Mouse (Mus musculus) MEL (cell line): Measurements from ENCODE around the gene Psmd11. TPM values are rescaled to one million over a fixed set of nuclear protein-coding genes. Genes with fewer than 3 reads are reported as not detected.
A peak's percentile ranks its signal among the peaks of the same experiment; 100 is the strongest.

Source experiments
- DNase-seq: peaks from one replicate; pipeline ENCODE4 v3.0.0; 2011; ENCODE audit warnings: low read depth, low spot score
- H3K27ac ChIP-seq: 2 replicates; pipeline ENCODE4 v1.5.1; 2012; ENCODE audit warnings: low read depth, mild to moderate bottlenecking, control low read depth, low read length, moderate library complexity; ENCODE audit not compliant: control insufficient read depth
- H3K27me3 ChIP-seq, 2 experiments: fragments of 150-350 bp in 1 of 2; sonication (generic) in 1 of 2; 2 replicates each; pipeline ENCODE4 v1.6.1; 2012; ENCODE audit warnings: low read length in 2 of 2, mild to moderate bottlenecking in 2 of 2, improper control_type of control experiment in 1 of 2, moderate library complexity in 1 of 2; ENCODE audit not compliant: insufficient read depth in 2 of 2, control insufficient read depth in 1 of 2
- H3K36me3 ChIP-seq, 2 experiments: 2 replicates each; pipeline ENCODE4 v1.6.1; 2012 to 2014; ENCODE audit warnings: low read length in 2 of 2, improper control_type of control experiment in 1 of 2, inconsistent platforms in 1 of 2, mild to moderate bottlenecking in 1 of 2; ENCODE audit not compliant: insufficient read depth in 2 of 2, control insufficient read depth in 1 of 2
- H3K4me1 ChIP-seq, 2 experiments: fragments of 150-350 bp in 1 of 2; sonication (generic) in 1 of 2; 2 replicates each; pipeline ENCODE4 v1.6.1; 2012; ENCODE audit warnings: low read length in 2 of 2, improper control_type of control experiment in 1 of 2, mild to moderate bottlenecking in 1 of 2; ENCODE audit not compliant: insufficient read depth in 2 of 2, control insufficient read depth in 1 of 2
- H3K4me3 ChIP-seq, 2 experiments: fragments of 150-350 bp in 1 of 2; sonication (generic) in 1 of 2; 2 replicates each; pipeline ENCODE4 v1.5.1; 2012; ENCODE audit warnings: low read depth in 2 of 2, low read length in 2 of 2, mild to moderate bottlenecking in 2 of 2, moderate library complexity in 2 of 2, control low read depth in 1 of 2, improper control_type of control experiment in 1 of 2; ENCODE audit not compliant: control insufficient read depth in 1 of 2, insufficient read depth in 1 of 2
- H3K79me2 ChIP-seq: 2 replicates; pipeline ENCODE4 v1.6.1; 2012; ENCODE audit warnings: mild to moderate bottlenecking, low read length, moderate library complexity; ENCODE audit not compliant: control insufficient read depth, poor library complexity, insufficient read depth
- H3K9ac ChIP-seq: 2 replicates; pipeline ENCODE4 v1.6.1; 2012; ENCODE audit warnings: low read depth, mild to moderate bottlenecking, control low read depth, low read length, moderate library complexity; ENCODE audit not compliant: control insufficient read depth, poor library complexity, severe bottlenecking
- H3K9me3 ChIP-seq: fragments of 150-350 bp; sonication (generic); replicated peaks from 2 replicates; pipeline ENCODE4 v1.6.1; 2012; ENCODE audit warnings: mild to moderate bottlenecking, low read length, improper control_type of control experiment, moderate library complexity; ENCODE audit not compliant: insufficient read depth
- BHLHE40 ChIP-seq: IDR thresholded peaks from 2 replicates; pipeline ENCODE4 v1.6.1; 2012; ENCODE audit warnings: low read depth, mild to moderate bottlenecking, inconsistent platforms, low read length, improper control_type of control experiment, borderline replicate concordance
- CHD1 ChIP-seq: IDR thresholded peaks from 2 replicates; pipeline ENCODE4 v1.6.1; 2012; ENCODE audit warnings: low read depth, mild to moderate bottlenecking, inconsistent platforms, low read length, improper control_type of control experiment
- CHD2 ChIP-seq: IDR thresholded peaks from 2 replicates; pipeline ENCODE4 v1.6.1; 2011; ENCODE audit warnings: low read length, improper control_type of control experiment
- E2F4 ChIP-seq: IDR thresholded peaks from 2 replicates; pipeline ENCODE4 v1.6.1; 2011; ENCODE audit warnings: low read depth, low read length, improper control_type of control experiment, borderline replicate concordance
- ELF1 ChIP-seq: IDR thresholded peaks from 2 replicates; pipeline ENCODE4 v1.6.1; 2014; ENCODE audit warnings: low read depth, mild to moderate bottlenecking, inconsistent platforms, low read length, improper control_type of control experiment, moderate library complexity
- EP300 ChIP-seq, 2 experiments: IDR thresholded peaks; 2 replicates each; pipeline ENCODE4 v1.6.1; 2011; ENCODE audit warnings: improper control_type of control experiment in 2 of 2, low read length in 2 of 2, low read depth in 1 of 2, mild to moderate bottlenecking in 1 of 2
- ETS1 ChIP-seq: IDR thresholded peaks from 2 replicates; pipeline ENCODE4 v1.6.1; 2012; ENCODE audit warnings: low read depth, mild to moderate bottlenecking, inconsistent platforms, low read length, improper control_type of control experiment, moderate library complexity
- GABPA ChIP-seq: IDR thresholded peaks from 2 replicates; pipeline ENCODE4 v1.6.1; 2012; ENCODE audit warnings: low read depth, mild to moderate bottlenecking, inconsistent platforms, low read length, improper control_type of control experiment, moderate library complexity
- GATA1 ChIP-seq: IDR thresholded peaks from 2 replicates; pipeline ENCODE4 v1.6.1; 2011; ENCODE audit warnings: low read depth, low read length, improper control_type of control experiment
- HCFC1 ChIP-seq: IDR thresholded peaks from 2 replicates; pipeline ENCODE4 v1.6.1; 2012; ENCODE audit warnings: low read depth, mild to moderate bottlenecking, inconsistent platforms, low read length, improper control_type of control experiment, moderate library complexity
- JUND ChIP-seq: IDR thresholded peaks from 2 replicates; pipeline ENCODE4 v1.6.1; 2011; ENCODE audit warnings: low read depth, mild to moderate bottlenecking, improper control_type of control experiment, low read length
- KAT2A ChIP-seq: conservative IDR thresholded peaks from 2 replicates; pipeline ENCODE4 v1.6.1; 2012; ENCODE audit warnings: low read depth, low read length, improper control_type of control experiment, inconsistent platforms
- MAFK ChIP-seq: IDR thresholded peaks from 2 replicates; pipeline ENCODE4 v1.6.1; 2011; ENCODE audit warnings: low read depth, mild to moderate bottlenecking, low read length, improper control_type of control experiment, borderline replicate concordance
- MAX ChIP-seq: IDR thresholded peaks from 2 replicates; pipeline ENCODE4 v1.6.1; 2011; ENCODE audit warnings: low read length, improper control_type of control experiment
- MAZ ChIP-seq: IDR thresholded peaks from 2 replicates; pipeline ENCODE4 v1.6.1; 2012; ENCODE audit warnings: low read depth, mild to moderate bottlenecking, inconsistent platforms, low read length, improper control_type of control experiment
- MEF2A ChIP-seq: IDR thresholded peaks from 2 replicates; pipeline ENCODE4 v1.6.1; 2014; ENCODE audit warnings: low read depth, mild to moderate bottlenecking, inconsistent platforms, low read length, improper control_type of control experiment; ENCODE audit not compliant: poor library complexity, insufficient replicate concordance, severe bottlenecking; ENCODE audit errors: extremely low read depth
- MXI1 ChIP-seq: IDR thresholded peaks from 2 replicates; pipeline ENCODE4 v1.6.1; 2011; ENCODE audit warnings: mild to moderate bottlenecking, low read depth, low read length, improper control_type of control experiment
- MYB ChIP-seq: IDR thresholded peaks from 2 replicates; pipeline ENCODE4 v1.6.1; 2011; ENCODE audit warnings: mild to moderate bottlenecking, low read depth, low read length, improper control_type of control experiment
- MYC ChIP-seq: IDR thresholded peaks from 2 replicates; pipeline ENCODE4 v1.6.1; 2011; ENCODE audit warnings: low read depth, mild to moderate bottlenecking, low read length, improper control_type of control experiment, moderate library complexity
- NELFE ChIP-seq: IDR thresholded peaks from 2 replicates; pipeline ENCODE4 v1.6.1; 2011; ENCODE audit warnings: low read depth, low read length, improper control_type of control experiment
- NRF1 ChIP-seq: IDR thresholded peaks from 2 replicates; pipeline ENCODE4 v1.6.1; 2014; ENCODE audit warnings: low read depth, mild to moderate bottlenecking, inconsistent platforms, low read length, improper control_type of control experiment, moderate library complexity; ENCODE audit not compliant: poor library complexity, insufficient read depth, severe bottlenecking
- POLR2A ChIP-seq, 2 experiments: IDR thresholded peaks; 2 replicates each; pipeline ENCODE4 v1.6.1; 2011 to 2012; ENCODE audit warnings: low read length in 2 of 2, mild to moderate bottlenecking in 2 of 2, control low read depth in 1 of 2, improper control_type of control experiment in 1 of 2, low read depth in 1 of 2, moderate library complexity in 1 of 2; ENCODE audit not compliant: control insufficient read depth in 1 of 2, insufficient read depth in 1 of 2, poor library complexity in 1 of 2
- POLR2AphosphoS2 ChIP-seq: IDR thresholded peaks from 2 replicates; pipeline ENCODE4 v1.6.1; 2011; ENCODE audit warnings: low read length, improper control_type of control experiment
- POLR2AphosphoS5 ChIP-seq: IDR thresholded peaks from 2 replicates; pipeline ENCODE4 v1.6.1; 2012; ENCODE audit warnings: low read depth, borderline replicate concordance, mild to moderate bottlenecking, inconsistent platforms, low read length, moderate library complexity, mixed read lengths
- RAD21 ChIP-seq: IDR thresholded peaks from 2 replicates; pipeline ENCODE4 v1.6.1; 2011; ENCODE audit warnings: mild to moderate bottlenecking, low read depth, low read length, improper control_type of control experiment
- RCOR1 ChIP-seq: IDR thresholded peaks from 2 replicates; pipeline ENCODE4 v1.6.1; 2012; ENCODE audit warnings: low read depth, mild to moderate bottlenecking, inconsistent platforms, low read length, improper control_type of control experiment
- SIN3A ChIP-seq: IDR thresholded peaks from 2 replicates; pipeline ENCODE4 v1.6.1; 2012; ENCODE audit warnings: low read length, improper control_type of control experiment, inconsistent platforms
- SMC3 ChIP-seq: IDR thresholded peaks from 2 replicates; pipeline ENCODE4 v1.6.1; 2011; ENCODE audit warnings: low read depth, low read length, improper control_type of control experiment
- TBP ChIP-seq: IDR thresholded peaks from 2 replicates; pipeline ENCODE4 v1.8.0; 2011; ENCODE audit warnings: low read depth, low read length, improper control_type of control experiment
- TCF12 ChIP-seq: IDR thresholded peaks from 2 replicates; pipeline ENCODE4 v1.6.1; 2014; ENCODE audit warnings: low read depth, mild to moderate bottlenecking, inconsistent platforms, low read length, improper control_type of control experiment, moderate library complexity
- USF1 ChIP-seq: IDR thresholded peaks from 2 replicates; pipeline ENCODE4 v1.6.1; 2014; ENCODE audit warnings: low read depth, mild to moderate bottlenecking, inconsistent platforms, low read length, improper control_type of control experiment, moderate library complexity
- USF2 ChIP-seq, 2 experiments: IDR thresholded peaks; 2 replicates each; pipeline ENCODE4 v1.6.1; 2011 to 2012; ENCODE audit warnings: improper control_type of control experiment in 2 of 2, low read length in 2 of 2, borderline replicate concordance in 1 of 2, inconsistent platforms in 1 of 2, low read depth in 1 of 2, mild to moderate bottlenecking in 1 of 2; ENCODE audit not compliant: insufficient read depth in 1 of 2
- ZC3H11A ChIP-seq: IDR thresholded peaks from 2 replicates; pipeline ENCODE4 v1.6.1; 2012; ENCODE audit warnings: low read depth, mild to moderate bottlenecking, inconsistent platforms, low read length, improper control_type of control experiment
- ZKSCAN1 ChIP-seq: IDR thresholded peaks from 2 replicates; pipeline ENCODE4 v1.6.1; 2012; ENCODE audit warnings: low read depth, mild to moderate bottlenecking, inconsistent platforms, low read length, improper control_type of control experiment, moderate library complexity
- ZMIZ1 ChIP-seq: IDR thresholded peaks from 2 replicates; pipeline ENCODE4 v1.6.1; 2012; ENCODE audit warnings: low read depth, mild to moderate bottlenecking, inconsistent platforms, low read length, improper control_type of control experiment, moderate library complexity
- ZNF384 ChIP-seq: IDR thresholded peaks from 2 replicates; pipeline ENCODE4 v1.6.1; 2012; ENCODE audit warnings: low read depth, mild to moderate bottlenecking, inconsistent platforms, low read length, improper control_type of control experiment
- polyA plus RNA-seq, 2 experiments: library from polyadenylated mRNA; stranded (reverse) in 1 of 2; unstranded in 1 of 2; fragments of >175 nt in 1 of 2; fragments of >200 nt in 1 of 2; gene quantifications; 2 replicates each; pipeline versions ENCODE4 v1.2.1 to v1.2.4; 2012; ENCODE audit warnings: low replicate concordance in 2 of 2, low read depth in 1 of 2; ENCODE audit not compliant: insufficient read length in 2 of 2, insufficient read depth in 1 of 2, missing spikeins in 1 of 2
- total RNA-seq: library from RNA; depleted of rRNA; stranded (reverse); fragments of 300-350 nt; gene quantifications from 2 replicates; pipeline ENCODE4 v1.2.3, GENCODE M21; 2012

The Psmd11 gene
- total and polyA plus RNA-seq, 3 experiments: 110 to 324 (median 184) TPM

DNA sequence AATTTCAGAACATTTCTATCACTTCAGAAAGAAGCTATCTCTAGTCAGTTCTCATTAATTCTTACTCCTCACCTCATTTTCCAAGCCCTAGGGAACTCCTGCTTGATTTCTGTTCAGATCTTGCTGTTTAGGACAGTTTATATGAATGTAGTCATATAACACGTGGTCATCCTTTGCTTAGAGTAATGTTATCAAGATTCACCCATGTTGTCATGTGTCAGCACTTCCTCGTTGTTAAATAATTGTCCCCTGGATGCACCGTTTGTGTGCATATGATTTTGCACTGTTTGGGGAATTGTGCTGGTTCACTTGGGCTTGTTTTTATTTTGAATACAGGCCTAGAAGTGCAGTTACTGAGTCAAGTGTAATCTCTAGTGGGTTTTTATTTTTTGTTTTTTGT lies 23.8 kb downstream of the Psmd11 start:
- H3K4me3 ChIP-seq: no peak overlapping the region
- H3K27me3 ChIP-seq: no peaks in the 10 kb centered on the region
- H3K9me3 ChIP-seq: no peaks in the 10 kb centered on the region
- peak; percentile 75 for DNase-seq
- peak; percentile 98 for TF ChIP-seq SIN3A
- no peak for TF ChIP-seq GABPA
- TF ChIP-seq POLR2A (IDR thresholded peaks at IDR 0.05; ENCODE audit: control insufficient read depth in 1 of 2, insufficient read depth in 1 of 2, low read depth in 1 of 2, low read length in 2 of 2, poor library complexity in 1 of 2): no peak
- peak; percentile 87 for TF ChIP-seq USF1
- TF ChIP-seq POLR2AphosphoS5: no peak
- TF ChIP-seq ZNF384: peak; percentile 46; the same call in 1 of the 2 replicates
- no peak for TF ChIP-seq ZMIZ1
- TF ChIP-seq SMC3: no peak
- 0 out of 4 replicates have a peak, but pooled peaks of 1 of the 2 experiments have one; percentile 27 for TF ChIP-seq USF2 (IDR thresholded peaks at IDR 0.05; ENCODE audit: borderline replicate concordance in 1 of 2, insufficient read depth in 1 of 2, low read depth in 1 of 2, low read length in 2 of 2)
- no peak for TF ChIP-seq ZC3H11A
- TF ChIP-seq GATA1: peak; percentile 88
- no peak for TF ChIP-seq KAT2A
- peak; percentile 99 for TF ChIP-seq MXI1
- TF ChIP-seq MYC: peak; percentile 98
- TF ChIP-seq ZKSCAN1: no peak
- TF ChIP-seq CHD1: no peak
- no peak for TF ChIP-seq NELFE
- TF ChIP-seq ELF1: peak; percentile 74
- TF ChIP-seq HCFC1: no peak
- TF ChIP-seq MEF2A: no peak
- TF ChIP-seq TCF12: no peak
- no peak for TF ChIP-seq BHLHE40
- TF ChIP-seq CHD2: no peak
- no peak for TF ChIP-seq RAD21
- TF ChIP-seq ETS1: peak; percentile 75
- no peak for TF ChIP-seq JUND
- no peak for TF ChIP-seq MAZ
- no peak for TF ChIP-seq TBP
- TF ChIP-seq RCOR1: no peak
- no peak for TF ChIP-seq NRF1
- TF ChIP-seq E2F4: no peak
- TF ChIP-seq MAX: peak; percentile 99
- no peak for TF ChIP-seq MYB
- TF ChIP-seq EP300 (IDR thresholded peaks at IDR 0.05; ENCODE audit: low read depth in 1 of 2, low read length in 2 of 2): 0 out of 4 replicates have a peak, but pooled peaks of 1 of the 2 experiments have one; percentile 3
- peak; percentile 67; the same call in 1 of the 2 replicates for TF ChIP-seq MAFK
- no peak for TF ChIP-seq POLR2AphosphoS2
- TF ChIP-seq, all 39 proteins: peak for 12
- no peak overlapping the region for H3K9ac ChIP-seq
- peaks cover 37 to 60% of the 10 kb centered on the region in 2 experiments for H3K36me3 ChIP-seq
- H3K4me1 ChIP-seq: peaks cover 4 to 16% of the 10 kb centered on the region in 2 experiments; a peak in 3 of 4 replicates
- peak overlapping the region; percentile 12 for H3K27ac ChIP-seq
- no peaks in the 10 kb centered on the region; the same call in 1 of the 2 replicates for H3K79me2 ChIP-seq
